Mouse (Mus musculus) lung, embryonic 15.5 days (tissue): ENCODE measurements at regions not wholly inside any gene's neighbourhood (a gene's known extent, or its start where the extent isn't known, plus 50 kb on each side); places are given as distances from the start of the nearest gene placed in this dataset.
A peak's percentile ranks its signal among the peaks of the same experiment; 100 is the strongest.

Experiments used
- ATAC-seq: fragments of 200-750 bp; cut with Nextera tagmentation; 2 replicates; pipeline ENCODE4 v1.8.0; 2017; ENCODE audit warnings: moderate number of reproducible peaks, borderline replicate concordance; ENCODE audit not compliant: low FRiP score, low TSS enrichment; ENCODE audit errors: extremely low read depth
- H3K27ac ChIP-seq: fragments of 300-500 bp; sonication (generic); 2 replicates; pipeline ENCODE4 v1.5.1; 2015; ENCODE audit warnings: moderate library complexity, mild to moderate bottlenecking, inconsistent platforms
- H3K27me3 ChIP-seq: fragments of 300-500 bp; sonication (generic); 2 replicates; pipeline ENCODE4 v1.6.1; 2015; ENCODE audit warnings: inconsistent platforms
- H3K36me3 ChIP-seq: fragments of 300-500 bp; sonication (generic); 2 replicates; pipeline ENCODE4 v1.6.1; 2015; ENCODE audit warnings: inconsistent platforms
- H3K4me1 ChIP-seq: fragments of 300-500 bp; sonication (generic); 2 replicates; pipeline ENCODE4 v1.6.1; 2015; ENCODE audit warnings: inconsistent platforms
- H3K4me2 ChIP-seq: fragments of 300-500 bp; sonication (generic); 2 replicates; pipeline ENCODE4 v1.6.1; 2015; ENCODE audit warnings: inconsistent platforms, mild to moderate bottlenecking, moderate library complexity
- H3K4me3 ChIP-seq: fragments of 300-500 bp; sonication (generic); 2 replicates; pipeline ENCODE4 v1.5.1; 2015; ENCODE audit warnings: mild to moderate bottlenecking, inconsistent platforms
- H3K9ac ChIP-seq: fragments of 300-500 bp; sonication (generic); 2 replicates; pipeline ENCODE4 v1.6.1; 2015; ENCODE audit warnings: inconsistent platforms
- H3K9me3 ChIP-seq: fragments of 300-500 bp; sonication (generic); 2 replicates; pipeline ENCODE4 v1.6.1; 2016; ENCODE audit warnings: inconsistent platforms
- WGBS: fragments of 180-500 bp; shearing (Covaris S2); methylation state at CpG from one replicate; pipeline ENCODE4 v1.1.7; 2015; 5-methylcytosine and 5-hydroxymethylcytosine counted together

GRCm38 (mm10) chr13:69955503-69955902 is 153.3 kb downstream of the Med10 start:
- ATAC-seq, result no peak
- no peaks in the 10 kb centered on the region for H3K36me3 ChIP-seq
- H3K4me1 ChIP-seq, result no peaks in the 10 kb centered on the region
- 54% methylated on average over 2 of the region's 2 CpGs for WGBS
- H3K9ac ChIP-seq, result no peak overlapping the region
- H3K4me2 ChIP-seq, result no peak overlapping the region
- H3K4me3 ChIP-seq, result no peak overlapping the region
- H3K27me3 ChIP-seq, result no peaks in the 10 kb centered on the region
- H3K27ac ChIP-seq, result no peak overlapping the region
- H3K9me3 ChIP-seq, result no peaks in the 10 kb centered on the region

GRCm38 (mm10) chr13:69963944-69964343 is 161.7 kb downstream of the Med10 start:
- WGBS, result 83% methylated on average over 8 of the region's 8 CpGs
- ATAC-seq, result no peak
- H3K9me3 ChIP-seq, result no peaks in the 10 kb centered on the region
- no peak overlapping the region for H3K9ac ChIP-seq
- H3K36me3 ChIP-seq, result no peaks in the 10 kb centered on the region
- H3K4me3 ChIP-seq, result no peak overlapping the region
- no peaks in the 10 kb centered on the region for H3K4me1 ChIP-seq
- H3K27ac ChIP-seq, result no peak overlapping the region
- H3K27me3 ChIP-seq, result no peaks in the 10 kb centered on the region
- H3K4me2 ChIP-seq, result no peak overlapping the region

- H3K36me3 ChIP-seq, result no peaks in the 10 kb centered on the region
- ATAC-seq, result peak; percentile 52; the same call in 1 of the 2 replicates
- no peak overlapping the region for H3K9ac ChIP-seq
- H3K4me1 ChIP-seq, result no peaks in the 10 kb centered on the region
- no peaks in the 10 kb centered on the region for H3K27me3 ChIP-seq
- no peak overlapping the region for H3K27ac ChIP-seq
- H3K9me3 ChIP-seq, result no peaks in the 10 kb centered on the region
- H3K4me3 ChIP-seq, result no peak overlapping the region
- WGBS, result 74% methylated on average over 9 of the region's 9 CpGs
- no peak overlapping the region for H3K4me2 ChIP-seq
Measured at GRCm38 (mm10) chr13:69971281-69972057, 169.3 kb downstream of the Med10 start.

- H3K27me3 ChIP-seq, result no peaks in the 10 kb centered on the region
- H3K27ac ChIP-seq, result no peak overlapping the region
- WGBS, result 71% methylated on average over 5 of the region's 5 CpGs
- H3K4me3 ChIP-seq, result no peak overlapping the region
- ATAC-seq, result no peak
- no peak overlapping the region for H3K9ac ChIP-seq
- no peaks in the 10 kb centered on the region for H3K9me3 ChIP-seq
- H3K4me2 ChIP-seq, result no peak overlapping the region
- H3K36me3 ChIP-seq, result no peaks in the 10 kb centered on the region
- no peaks in the 10 kb centered on the region for H3K4me1 ChIP-seq
Measured at GRCm38 (mm10) chr13:69974835-69975234, 172.6 kb downstream of the Med10 start.

GRCm38 (mm10) chr13:69984159-69984558 is 182.0 kb downstream of the Med10 start:
- WGBS, result 67% methylated on average over 1 of the region's 1 CpGs
- Histone ChIP-seq H3K27me3 (no peaks in the 10 kb centered on the region), H3K4me2 (no peak overlapping the region), H3K36me3 (no peaks in the 10 kb centered on the region), H3K9ac (no peak overlapping the region), H3K27ac (no peak overlapping the region), H3K4me3 (no peak overlapping the region), H3K4me1 (0 out of 2 replicates have a peak, but pooled peaks cover 3% of the 10 kb centered on the region), H3K9me3 (no peaks in the 10 kb centered on the region)
- no peak for ATAC-seq

- Histone ChIP-seq H3K4me1 (0 out of 2 replicates have a peak, but pooled peaks cover 3% of the 10 kb centered on the region), H3K4me2 (no peak overlapping the region), H3K9ac (no peak overlapping the region), H3K27ac (no peak overlapping the region), H3K9me3 (no peaks in the 10 kb centered on the region), H3K4me3 (no peak overlapping the region), H3K27me3 (no peaks in the 10 kb centered on the region), H3K36me3 (no peaks in the 10 kb centered on the region)
- 10% methylated on average over 10 of the region's 10 CpGs for WGBS
- ATAC-seq, result no peak
Measured at GRCm38 (mm10) chr13:69987181-69987580, 185.0 kb downstream of the Med10 start.

GRCm38 (mm10) chr13:69988319-69988718 is 186.1 kb downstream of the Med10 start:
- Histone ChIP-seq H3K27ac (no peak overlapping the region), H3K4me3 (no peak overlapping the region), H3K36me3 (no peaks in the 10 kb centered on the region), H3K9ac (no peak overlapping the region), H3K4me1 (0 out of 2 replicates have a peak, but pooled peaks cover 3% of the 10 kb centered on the region), H3K4me2 (no peak overlapping the region; the same call in 1 of the 2 replicates), H3K9me3 (no peaks in the 10 kb centered on the region), H3K27me3 (no peaks in the 10 kb centered on the region)
- ATAC-seq, result peak; percentile 85
- WGBS, result 26% methylated on average over 4 of the region's 4 CpGs

GRCm38 (mm10) chr13:69991253-69991891 is 189.2 kb downstream of the Med10 start:
- H3K27ac ChIP-seq, result no peak overlapping the region
- no peak overlapping the region for H3K4me2 ChIP-seq
- no peaks in the 10 kb centered on the region for H3K27me3 ChIP-seq
- WGBS, result 26% methylated on average over 11 of the region's 11 CpGs
- H3K9me3 ChIP-seq, result no peaks in the 10 kb centered on the region
- ATAC-seq, result no peak
- no peak overlapping the region for H3K9ac ChIP-seq
- H3K4me3 ChIP-seq, result no peak overlapping the region
- no peaks in the 10 kb centered on the region for H3K36me3 ChIP-seq
- H3K4me1 ChIP-seq, result 0 out of 2 replicates have a peak, but pooled peaks cover 3% of the 10 kb centered on the region

- H3K4me3 ChIP-seq, result no peak overlapping the region
Measured at GRCm38 (mm10) chr13:69991892-69992261, 189.7 kb downstream of the Med10 start.

GRCm38 (mm10) chr13:70003591-70003990 is 201.4 kb downstream of the Med10 start:
- H3K27ac ChIP-seq, result no peak overlapping the region
- H3K4me2 ChIP-seq, result no peak overlapping the region
- H3K27me3 ChIP-seq, result no peaks in the 10 kb centered on the region
- no peak overlapping the region for H3K4me3 ChIP-seq
- H3K9me3 ChIP-seq, result no peaks in the 10 kb centered on the region
- H3K9ac ChIP-seq, result no peak overlapping the region
- ATAC-seq, result no peak
- H3K4me1 ChIP-seq, result no peaks in the 10 kb centered on the region
- no peaks in the 10 kb centered on the region for H3K36me3 ChIP-seq
- WGBS, result 70% methylated on average over 15 of the region's 15 CpGs

More at GRCm38 (mm10) chr13:69991892-69992261, 189.7 kb downstream of the Med10 start:
- Histone ChIP-seq H3K27ac (no peak overlapping the region), H3K4me2 (no peak overlapping the region), H3K27me3 (no peaks in the 10 kb centered on the region), H3K9me3 (no peaks in the 10 kb centered on the region), H3K36me3 (no peaks in the 10 kb centered on the region), H3K4me1 (0 out of 2 replicates have a peak, but pooled peaks cover 3% of the 10 kb centered on the region), H3K9ac (no peak overlapping the region)
- no peak for ATAC-seq
- 42% methylated on average over 14 of the region's 14 CpGs for WGBS

GRCm38 (mm10) chr13:70012123-70012522 is 209.9 kb downstream of the Med10 start:
- Histone ChIP-seq H3K4me1 (no peaks in the 10 kb centered on the region), H3K27ac (no peak overlapping the region), H3K27me3 (no peaks in the 10 kb centered on the region), H3K4me3 (no peak overlapping the region), H3K36me3 (no peaks in the 10 kb centered on the region), H3K4me2 (no peak overlapping the region), H3K9ac (no peak overlapping the region), H3K9me3 (no peaks in the 10 kb centered on the region)
- no peak for ATAC-seq
- WGBS, result 39% methylated on average over 3 of the region's 3 CpGs

- Histone ChIP-seq H3K4me1 (no peaks in the 10 kb centered on the region), H3K4me2 (no peak overlapping the region), H3K9ac (no peak overlapping the region), H3K9me3 (no peaks in the 10 kb centered on the region), H3K4me3 (no peak overlapping the region), H3K27ac (no peak overlapping the region), H3K27me3 (no peaks in the 10 kb centered on the region), H3K36me3 (no peaks in the 10 kb centered on the region)
- WGBS, result 47% methylated on average over 4 of the region's 4 CpGs
- no peak for ATAC-seq
Measured at GRCm38 (mm10) chr13:70015183-70015582, 213.0 kb downstream of the Med10 start.
